Mouse (Mus musculus): Measurements from ENCODE around the gene Scn3b.

Gene Scn3b

DNA sequence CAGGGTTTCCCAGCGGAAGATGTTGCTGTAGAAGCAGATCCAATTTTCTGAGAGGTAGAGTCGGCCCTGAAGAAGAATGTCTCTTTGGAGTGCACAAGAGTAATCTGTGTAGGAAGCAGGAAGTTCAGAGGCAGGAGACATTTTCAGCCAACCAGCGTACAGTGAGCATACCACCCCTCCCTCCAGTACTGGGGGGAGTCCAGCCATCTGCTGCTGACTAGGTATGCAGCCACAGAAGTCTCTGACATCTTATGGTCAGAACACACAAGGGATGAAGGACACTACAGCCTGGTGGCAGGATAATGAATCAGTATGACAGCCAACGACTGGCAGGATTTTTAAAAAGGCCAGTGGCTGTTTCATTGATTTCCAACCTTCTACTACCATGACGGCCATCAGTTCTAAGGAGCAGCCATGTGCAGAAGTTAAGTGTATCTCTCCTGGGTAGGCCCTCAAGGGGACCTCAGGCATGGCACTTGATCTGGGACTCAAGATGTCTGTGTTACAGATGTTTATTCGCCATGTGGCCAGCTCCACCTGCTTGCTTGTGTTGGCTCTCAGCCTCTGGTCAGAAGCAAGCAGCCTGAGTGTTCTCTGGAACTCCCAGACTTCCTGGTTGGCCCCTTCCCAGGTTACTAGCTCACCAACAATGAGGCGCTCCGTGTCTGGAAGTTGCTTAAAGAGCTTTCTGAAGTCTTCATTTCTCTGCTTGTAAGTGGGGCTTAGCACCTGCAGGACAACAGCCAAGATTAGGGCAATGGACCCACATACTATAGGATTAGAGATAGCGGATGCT is 48.0 kb downstream of the Scn3b start:
- DNase-seq (ENCODE audit: low spot score), result no peak

DNA sequence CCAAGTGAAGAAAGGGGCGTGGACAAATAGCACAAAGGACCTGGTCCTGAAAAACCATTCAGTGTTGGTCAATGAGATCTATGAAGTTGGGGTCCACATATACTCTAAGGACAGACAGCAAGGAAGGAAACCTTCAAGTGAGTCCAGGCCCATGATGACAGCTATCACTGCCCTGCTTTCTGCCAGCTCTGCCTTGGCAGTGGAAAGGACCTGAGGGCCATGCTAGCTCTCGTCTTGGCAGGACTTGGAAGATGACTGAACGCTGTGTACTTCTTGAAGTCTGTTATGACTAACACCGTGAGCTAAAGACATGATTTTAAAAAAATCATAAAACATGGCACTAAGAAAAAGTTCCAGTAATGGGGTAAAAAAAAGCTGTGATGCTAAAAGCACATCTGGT is 48.7 kb downstream of the Scn3b start:
- DNase-seq (ENCODE audit: low spot score), result no peak

DNA sequence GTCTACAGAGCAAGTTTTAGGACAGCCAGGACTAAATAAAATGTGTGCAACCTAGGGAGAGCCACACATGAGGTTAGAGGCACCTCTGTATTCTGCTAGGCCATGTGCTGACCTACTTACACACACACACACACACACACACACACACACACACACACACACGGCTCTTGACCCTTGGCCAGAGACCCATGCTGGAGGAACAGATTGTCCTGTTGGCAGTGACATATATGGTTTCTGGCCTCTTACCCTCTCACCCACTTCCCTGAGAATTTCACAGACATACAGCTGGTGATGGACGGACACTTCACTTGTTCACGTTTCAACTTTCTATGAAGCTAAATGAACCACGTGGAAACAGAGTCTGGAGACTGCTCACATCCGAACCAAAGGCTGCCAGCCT is 49.8 kb downstream of the Scn3b start:
- no peak for DNase-seq (ENCODE audit: low spot score)

DNA sequence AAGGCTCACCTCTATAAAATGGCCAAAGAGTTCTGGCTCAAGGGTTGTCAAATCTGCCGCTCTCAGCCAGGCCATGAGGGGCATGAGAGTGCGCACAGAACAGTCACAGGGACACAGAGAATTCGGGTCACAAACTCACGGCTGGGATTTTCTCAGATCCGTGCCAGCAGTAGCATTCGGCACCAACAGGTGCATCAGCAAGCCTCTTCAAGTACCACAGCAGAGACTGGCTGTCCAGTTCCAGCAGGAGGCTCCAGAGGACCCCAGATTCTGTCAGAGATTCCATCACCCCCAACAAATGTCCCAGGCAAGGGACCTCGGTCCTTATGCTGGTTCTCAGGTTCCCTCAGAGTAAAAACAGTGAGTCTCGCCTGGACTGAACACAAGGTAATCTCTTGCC is 51.4 kb downstream of the Scn3b start:
- no peak for DNase-seq (ENCODE audit: low spot score)

DNA sequence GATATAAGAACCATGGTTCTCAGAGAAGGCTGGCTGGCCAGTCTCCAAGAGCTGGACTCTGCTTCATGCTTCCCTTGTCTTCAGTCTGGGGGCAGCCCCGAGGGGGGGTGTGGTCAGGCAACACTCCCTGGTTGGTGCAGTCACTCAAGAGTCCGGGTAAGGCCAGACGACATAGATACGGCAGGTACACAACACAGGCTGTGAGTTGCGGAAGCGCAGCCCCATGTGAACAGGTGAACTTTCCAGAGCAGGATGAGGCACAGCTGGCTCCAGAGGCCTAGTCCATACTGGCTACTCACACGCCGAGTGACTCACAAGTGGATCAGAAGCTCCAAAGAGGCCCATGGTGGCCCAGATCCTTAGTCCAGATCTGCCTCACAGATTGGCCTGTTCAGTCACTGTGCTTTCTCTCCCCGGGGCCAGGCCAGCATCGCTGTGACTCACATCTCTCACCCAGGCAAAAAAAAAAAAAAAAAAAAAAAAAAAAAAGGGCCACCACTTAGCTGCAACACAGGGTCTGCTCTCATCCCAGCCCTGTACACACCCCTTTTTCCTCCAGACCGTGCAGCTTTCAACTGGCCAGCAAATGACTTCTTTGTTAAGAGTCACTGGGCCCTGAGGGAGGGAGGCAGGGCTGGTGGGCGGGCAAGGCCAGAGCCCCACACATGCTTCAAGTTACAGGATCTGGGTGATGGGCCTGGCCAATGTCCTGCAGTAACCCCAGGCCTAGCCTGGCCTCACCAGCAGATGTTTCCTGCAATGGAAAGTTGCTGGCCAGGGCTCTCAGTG is 52.1 kb downstream of the Scn3b start:
- peak; percentile 79 for DNase-seq (ENCODE audit: low spot score)

DNA sequence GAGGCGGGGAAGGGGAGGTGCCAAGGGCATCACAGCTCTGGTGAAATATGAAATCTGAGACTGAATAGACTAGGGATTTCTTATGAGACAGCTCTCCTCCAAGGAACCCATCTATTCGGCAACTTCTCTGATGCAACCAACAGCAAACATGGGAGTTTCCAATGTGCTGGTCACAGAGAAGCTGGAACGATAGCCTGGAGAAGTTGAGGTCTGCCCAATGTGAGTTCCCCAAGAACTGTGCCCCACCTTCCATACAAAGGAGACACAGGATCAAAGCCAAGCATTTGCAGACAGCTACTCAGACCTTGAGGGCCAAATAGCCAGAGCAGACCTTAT is 52.6 kb downstream of the Scn3b start:
- no peak for DNase-seq (ENCODE audit: low spot score)

DNA sequence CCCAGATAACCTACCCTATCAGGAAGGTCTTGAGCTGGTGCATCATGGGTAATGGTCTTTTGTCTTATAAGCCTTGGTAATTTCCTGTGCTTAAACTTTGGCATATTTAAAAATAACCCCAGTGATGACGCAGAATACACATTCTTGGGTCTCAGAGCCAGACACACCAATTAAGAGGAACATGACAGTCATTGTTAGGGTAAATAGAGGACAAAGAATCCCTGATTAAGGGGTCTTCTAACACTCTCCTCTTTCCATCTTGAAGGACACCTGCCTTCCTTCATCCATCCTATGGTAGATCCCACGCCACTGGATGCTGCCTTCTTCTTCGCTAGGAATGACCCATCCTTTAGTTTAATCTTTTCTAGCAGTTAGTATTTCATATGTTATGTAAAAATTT is 53.4 kb downstream of the Scn3b start:
- DNase-seq (ENCODE audit: low spot score), result no peak

DNA sequence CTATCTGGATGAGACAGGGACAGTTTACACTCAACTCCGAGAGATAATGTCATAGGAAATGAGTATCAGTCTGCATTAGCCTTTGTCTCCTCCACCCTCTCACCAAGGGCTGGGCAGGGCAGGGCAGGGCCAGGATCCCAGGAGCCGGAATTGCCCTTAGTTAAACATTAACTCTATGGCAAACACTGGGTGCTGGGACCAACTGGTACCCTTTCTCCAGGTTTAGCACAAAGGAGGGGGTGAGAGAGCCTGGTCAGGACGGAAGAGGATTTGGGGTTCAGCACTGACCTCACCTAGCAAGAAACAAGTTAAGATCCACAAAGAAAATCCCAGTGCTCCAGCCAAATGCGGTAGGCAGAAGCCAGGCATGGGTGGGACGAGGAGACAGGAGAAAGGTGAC is 54.2 kb downstream of the Scn3b start:
- no peak for DNase-seq (ENCODE audit: low spot score)

DNA sequence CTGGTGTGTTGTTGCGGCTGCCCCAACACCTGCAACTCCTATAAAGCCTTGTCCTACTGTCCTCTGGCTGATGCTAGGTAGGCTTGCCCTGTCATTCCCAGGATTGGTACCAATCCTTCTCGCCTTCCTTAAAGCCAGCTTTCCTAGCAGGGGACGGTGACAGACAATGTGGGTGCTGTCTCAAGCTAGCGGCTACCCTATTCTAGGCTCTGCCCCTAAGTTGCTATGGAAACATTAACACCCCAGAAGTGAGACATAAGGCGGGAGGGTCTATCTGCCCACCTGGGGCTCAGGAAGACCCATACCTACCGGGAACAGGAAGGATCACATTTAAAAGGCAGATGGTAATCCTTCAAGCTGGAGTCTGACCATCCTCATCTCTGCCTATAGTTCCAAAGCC is 54.8 kb downstream of the Scn3b start:
- no peak for DNase-seq (ENCODE audit: low spot score)

DNA sequence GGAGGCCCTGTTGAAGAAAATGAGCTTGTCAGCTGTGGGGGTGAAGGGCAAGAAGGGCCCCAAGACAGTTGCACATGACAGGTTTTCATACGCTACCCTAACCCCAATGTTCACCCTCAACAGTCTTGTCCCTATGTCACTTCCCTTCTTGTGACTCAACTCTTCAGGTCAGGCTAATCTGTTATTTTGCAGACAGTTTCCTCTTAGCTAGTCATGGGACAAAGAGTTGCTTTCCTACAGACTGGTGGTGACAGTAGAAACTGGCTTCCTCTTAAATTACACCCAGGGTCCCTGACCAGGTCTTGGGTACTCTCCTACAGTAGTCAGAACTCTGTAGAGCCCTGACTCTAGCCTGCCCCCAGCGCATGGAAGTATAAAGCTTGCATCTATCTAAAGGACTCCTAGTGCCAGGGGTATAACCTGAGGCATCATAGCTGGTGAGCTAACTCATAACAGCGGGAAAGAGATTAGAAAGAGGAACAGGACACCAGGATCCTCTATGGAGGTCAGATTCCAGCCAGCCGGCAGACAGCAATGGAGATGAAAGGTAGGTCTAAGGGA is 55.3 kb downstream of the Scn3b start:
- DNase-seq (ENCODE audit: low spot score), result no peak

DNA sequence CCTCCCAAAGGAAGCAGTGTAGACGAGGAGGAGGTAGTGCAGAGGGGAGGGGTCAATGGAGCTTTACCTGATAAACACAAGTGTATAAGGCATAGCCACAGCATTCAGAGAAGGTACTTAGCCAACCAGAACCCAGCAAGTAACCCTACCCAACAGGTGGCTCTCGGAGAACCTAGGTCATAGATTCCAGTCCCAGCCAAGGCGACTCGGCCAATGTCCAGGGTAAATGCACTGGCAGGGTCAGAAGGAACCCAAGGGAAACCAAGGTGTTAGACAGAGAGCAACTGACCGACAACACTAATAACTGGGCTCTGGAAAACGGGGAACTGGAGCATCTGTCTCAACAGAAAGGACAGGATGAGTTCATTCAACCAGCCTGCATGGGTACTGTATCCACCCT is 55.8 kb downstream of the Scn3b start:
- no peak for DNase-seq (ENCODE audit: low spot score)

DNA sequence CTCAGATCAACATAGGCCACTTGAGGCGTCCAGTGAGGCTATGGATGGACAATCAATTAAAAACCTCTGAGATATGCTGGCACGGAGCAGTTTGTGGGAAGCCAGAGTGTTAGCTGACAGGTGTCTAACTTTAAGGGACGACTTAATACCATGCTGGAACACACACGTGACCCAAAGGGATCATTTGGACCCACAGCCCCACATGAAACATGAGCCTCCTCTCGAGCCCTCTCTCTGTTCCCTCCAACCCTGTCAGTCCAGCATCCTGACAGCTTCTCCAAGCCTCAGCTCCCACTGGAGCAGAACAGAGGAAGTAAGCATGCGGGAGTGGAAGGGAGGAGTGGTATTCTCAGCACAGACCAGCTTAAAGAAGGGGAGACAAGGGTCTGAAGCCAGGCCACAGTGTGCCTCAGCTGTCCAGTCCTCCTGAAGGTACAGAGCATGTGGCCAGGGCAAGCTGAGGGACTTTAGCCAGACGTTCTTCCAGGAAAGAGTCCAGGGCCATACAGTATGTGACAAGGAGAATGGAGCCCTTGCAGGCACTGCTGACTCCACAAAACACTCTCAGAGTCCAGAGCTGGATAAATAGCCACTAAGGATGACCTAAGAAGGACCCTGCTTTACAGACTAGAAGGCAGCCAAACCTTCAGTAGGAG is 57.4 kb downstream of the Scn3b start:
- no peak for DNase-seq (ENCODE audit: low spot score)

DNA sequence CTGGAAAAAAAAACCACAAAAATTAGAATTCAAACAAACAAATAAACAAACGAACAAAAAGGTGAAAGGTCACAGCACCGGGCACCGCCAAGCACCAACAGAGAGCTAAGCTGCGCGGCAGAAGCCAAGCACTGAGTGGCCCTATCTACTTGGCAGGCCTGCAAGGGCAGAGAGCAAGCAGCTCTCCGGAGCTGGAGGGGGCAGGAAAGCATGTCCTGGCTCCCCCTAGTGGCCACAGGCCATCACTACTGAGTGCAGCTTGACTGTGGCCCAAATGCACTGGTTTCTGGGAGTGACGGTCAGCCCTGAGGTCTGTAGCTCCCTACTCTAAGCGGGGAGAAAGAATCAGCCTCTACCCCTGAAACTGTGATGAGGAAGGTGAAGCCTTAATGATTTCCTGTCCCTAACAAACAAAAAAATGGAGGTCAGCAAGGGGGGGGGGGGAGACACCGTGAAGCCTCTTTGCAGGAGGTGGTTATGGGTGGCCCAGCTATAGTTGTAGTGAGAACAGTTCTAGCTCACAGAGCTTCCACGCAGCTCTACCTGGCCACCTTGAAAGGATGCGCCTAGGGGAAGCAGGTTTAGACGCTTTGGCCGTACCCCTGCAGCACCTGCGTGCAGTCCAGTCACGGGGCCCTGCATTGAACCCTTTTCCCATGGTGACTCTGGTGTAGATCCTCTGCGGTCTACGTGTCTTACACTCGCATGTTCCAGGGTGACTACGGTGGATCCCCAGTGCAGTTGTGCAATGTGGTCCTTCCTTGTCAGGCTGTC is 61.8 kb downstream of the Scn3b start:
- DNase-seq (ENCODE audit: low spot score), result peak; percentile 92

DNA sequence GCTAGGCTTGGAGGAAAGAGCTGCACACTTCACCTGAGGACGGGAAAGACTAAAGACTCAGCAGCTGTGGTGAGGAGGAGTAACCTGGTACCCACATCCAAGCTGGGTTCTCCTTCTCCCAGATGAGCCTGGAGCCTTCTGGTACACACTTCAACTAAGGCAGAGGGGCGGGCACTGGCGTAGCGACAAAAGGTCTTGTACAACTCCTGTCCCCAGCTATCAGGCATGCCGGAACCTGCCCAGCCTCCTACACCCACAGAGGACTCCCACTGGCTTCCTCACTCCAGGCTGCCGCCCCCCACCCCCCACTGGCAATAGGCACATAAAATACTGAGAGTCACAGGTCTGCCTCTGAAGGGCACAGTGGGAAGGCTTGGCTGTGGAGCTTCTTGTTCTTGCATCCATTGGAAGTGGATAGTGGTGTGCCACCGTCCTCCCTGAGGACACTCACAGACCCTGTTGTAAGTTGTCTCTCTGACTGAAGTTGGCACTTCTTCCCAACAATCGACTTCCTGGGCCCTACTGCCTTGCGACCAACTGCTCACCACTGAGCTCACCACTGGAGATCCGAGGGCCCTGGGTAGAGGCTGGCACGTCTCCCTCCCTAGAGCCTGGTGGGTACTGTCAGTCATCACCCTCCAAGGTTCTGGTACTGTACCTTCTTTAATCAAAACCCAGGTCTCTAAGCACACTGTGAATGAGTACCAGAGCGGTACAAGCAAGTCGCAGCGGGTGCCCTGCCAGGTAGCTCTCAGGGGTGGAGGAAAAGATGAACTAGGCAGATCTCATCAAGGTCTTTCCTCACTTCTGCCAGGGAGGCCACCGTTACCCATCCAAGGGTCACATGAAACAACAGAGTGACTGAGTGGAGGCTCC is 62.6 kb downstream of the Scn3b start:
- DNase-seq (ENCODE audit: low spot score), result no peak

DNA sequence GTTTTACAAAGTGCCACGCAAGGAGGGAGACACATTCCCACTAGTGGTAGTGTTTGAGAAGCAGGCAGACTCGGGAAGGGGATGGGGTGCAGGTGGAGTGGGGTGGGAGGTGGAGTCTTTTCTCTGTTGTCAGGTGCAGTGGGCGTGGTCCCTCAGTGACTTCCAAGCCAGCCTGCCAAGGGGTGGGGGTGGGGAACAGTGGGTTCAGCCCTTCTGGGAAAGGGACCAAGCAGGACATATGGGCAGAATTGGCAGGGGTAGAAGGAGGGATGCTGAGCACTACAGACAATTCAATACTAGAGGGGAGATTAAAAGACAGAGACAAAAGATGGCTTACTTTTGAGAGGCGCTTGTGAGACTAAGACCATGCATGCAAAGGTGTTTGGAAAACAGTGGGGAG is 63.3 kb downstream of the Scn3b start:
- DNase-seq (ENCODE audit: low spot score), result peak; percentile 71

DNA sequence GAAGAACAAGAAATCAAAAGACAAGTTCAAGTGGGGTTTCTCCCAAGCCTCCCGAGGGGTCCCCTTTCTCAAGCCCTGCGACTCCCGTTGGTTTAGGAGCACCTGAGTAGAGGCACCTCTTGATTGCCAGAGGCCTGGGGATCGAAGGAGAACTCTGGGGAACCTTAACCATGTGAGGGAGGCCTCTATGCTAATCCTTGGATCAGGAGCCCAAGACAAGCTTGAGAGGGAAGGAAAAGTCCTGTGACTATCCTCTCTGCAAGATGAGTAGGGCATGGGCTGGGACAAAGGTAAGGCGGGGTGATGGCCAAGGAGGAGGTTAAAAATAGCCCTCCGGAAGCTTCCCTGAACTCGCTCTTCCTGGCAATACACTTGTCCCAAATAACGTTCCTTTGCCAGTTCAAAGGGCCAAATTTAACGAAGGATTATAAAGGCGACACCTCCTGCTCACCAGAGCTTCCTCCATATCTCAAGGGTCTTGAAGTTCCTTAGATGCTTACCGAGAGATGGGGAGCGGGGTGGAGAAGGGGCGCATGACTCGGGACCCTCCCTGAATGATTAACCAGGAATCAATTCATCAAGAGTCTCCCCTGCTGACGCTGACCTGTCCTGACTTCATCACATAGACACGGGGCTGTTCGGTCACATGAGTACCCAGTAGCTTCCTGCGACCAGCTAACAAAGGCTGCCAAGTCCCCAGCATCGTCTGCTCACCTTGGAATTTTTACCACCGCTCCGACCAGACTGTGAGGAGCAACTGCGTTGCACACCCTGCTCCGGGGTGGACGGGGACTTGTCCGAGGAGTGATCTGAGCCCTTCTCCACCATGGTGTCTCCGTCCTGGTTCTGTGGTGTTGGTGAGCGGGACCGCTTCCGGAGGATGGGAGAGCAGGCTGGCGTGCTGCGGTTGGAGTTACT is 64.0 kb downstream of the Scn3b start:
- no peak for DNase-seq (ENCODE audit: low spot score)

DNA sequence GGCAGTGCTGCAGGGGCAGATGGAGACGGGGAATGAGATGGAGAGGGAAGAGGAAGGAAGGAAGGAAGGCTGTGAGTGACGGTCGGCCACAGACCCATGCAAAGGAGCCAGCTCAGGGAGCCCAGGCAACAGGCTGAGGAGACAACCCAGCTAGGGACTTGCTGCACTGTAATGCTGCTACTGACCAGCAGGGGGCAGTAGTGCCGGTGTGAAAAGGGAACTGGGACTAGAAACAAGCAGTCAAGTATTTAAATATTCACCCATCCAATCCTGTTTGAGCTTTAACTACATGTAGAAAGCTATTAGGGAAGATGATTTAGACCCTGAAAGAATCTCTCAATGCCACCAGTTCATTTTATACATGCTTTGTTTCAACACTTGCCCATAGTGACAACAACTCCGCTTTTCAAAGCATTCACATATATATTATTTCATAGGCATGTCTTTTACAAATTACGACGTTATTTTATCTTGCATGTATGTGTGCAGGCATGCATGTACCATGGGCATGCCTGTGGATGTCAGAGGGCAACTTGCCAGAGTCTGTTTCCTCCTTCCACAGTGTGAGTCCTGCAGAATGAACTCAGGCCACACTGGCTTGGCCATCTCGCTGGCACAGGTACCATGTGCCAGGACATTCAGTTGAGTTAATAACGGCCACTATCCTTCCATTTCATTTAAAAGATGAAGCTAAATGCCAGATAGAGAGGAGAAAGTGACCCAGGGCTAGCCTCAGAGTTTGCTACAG is 64.8 kb downstream of the Scn3b start:
- peak; percentile 81 for DNase-seq (ENCODE audit: low spot score)

DNA sequence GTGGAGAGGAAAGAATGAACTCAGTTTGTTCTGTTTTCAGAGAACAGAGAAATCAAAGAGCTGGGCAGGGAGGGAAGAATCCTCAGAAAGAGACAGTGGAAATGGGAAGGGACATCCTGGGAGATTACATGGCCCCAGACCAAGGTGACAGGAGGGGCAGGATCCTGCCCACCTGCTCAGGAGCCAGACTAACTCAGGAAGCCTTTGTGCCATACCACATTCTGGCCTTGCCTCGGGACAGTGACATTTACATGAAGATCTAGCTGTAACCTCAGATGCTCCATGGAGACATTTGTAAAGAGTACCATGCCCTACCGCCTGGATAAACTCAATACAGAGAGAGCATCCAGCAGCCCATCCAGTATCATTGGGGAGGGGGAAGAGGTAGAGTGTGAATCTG is 65.6 kb downstream of the Scn3b start:
- DNase-seq (ENCODE audit: low spot score), result no peak

DNA sequence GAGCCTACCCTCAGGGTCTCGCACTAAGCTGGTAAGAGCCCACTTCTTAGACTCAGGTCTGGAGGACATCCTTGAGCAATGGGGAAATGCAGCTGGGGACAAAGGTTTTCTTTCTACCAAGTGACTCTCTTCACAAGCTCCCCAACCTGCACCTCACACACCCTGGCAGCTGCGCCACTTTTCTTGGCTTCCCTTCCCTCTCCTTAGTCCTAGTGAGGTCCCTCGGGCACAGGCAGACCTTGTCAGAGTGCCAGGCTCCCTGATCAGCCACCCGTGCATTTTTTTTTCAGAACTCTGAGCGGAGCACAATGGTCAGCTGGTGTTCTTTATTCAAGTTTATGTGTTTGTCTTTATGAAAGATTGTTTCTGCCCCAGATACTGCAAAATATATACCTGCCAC is 67.7 kb downstream of the Scn3b start:
- no peak for DNase-seq (ENCODE audit: low spot score)

Data from layer of hippocampus, adult 11-12 months (tissue).